Mouse (Mus musculus) limb, embryonic 10.5 days (tissue): ENCODE measurements around the gene Vwc2. TPM values are rescaled to one million over a fixed set of nuclear protein-coding genes. Genes with fewer than 3 reads are reported as not detected.

Experiments
- DNase-seq: peaks from one replicate; pipeline ENCODE4 v3.0.0-alpha.2; 2017; ENCODE audit warnings: low spot score
- H3K27ac ChIP-seq: fragments of 300-500 bp; sonication (generic); 2 replicates; pipeline ENCODE4 v1.5.1; 2016; ENCODE audit warnings: mild to moderate bottlenecking
- H3K27me3 ChIP-seq: fragments of 300-500 bp; sonication (generic); 2 replicates; pipeline ENCODE4 v1.6.1; 2016; ENCODE audit warnings: low read depth, mild to moderate bottlenecking; ENCODE audit not compliant: poor library complexity, severe bottlenecking
- H3K36me3 ChIP-seq: fragments of 300-500 bp; sonication (generic); 2 replicates; pipeline ENCODE4 v1.6.1; 2016; ENCODE audit warnings: mild to moderate bottlenecking, moderate library complexity
- H3K4me1 ChIP-seq: fragments of 300-500 bp; sonication (generic); 2 replicates; pipeline ENCODE4 v1.6.1; 2016
- H3K4me3 ChIP-seq: fragments of 300-500 bp; sonication (generic); 2 replicates; pipeline ENCODE4 v1.5.1; 2016; ENCODE audit warnings: mild to moderate bottlenecking, moderate library complexity
- H3K9me3 ChIP-seq: fragments of 300-500 bp; sonication (generic); replicated peaks from 2 replicates; pipeline ENCODE4 v1.6.1; 2016; ENCODE audit warnings: mild to moderate bottlenecking
- WGBS: fragments of 180-500 bp; shearing (Covaris S2); methylation state at CpG from one replicate; pipeline ENCODE4 v1.1.7; 2016; 5-methylcytosine and 5-hydroxymethylcytosine counted together
- polyA plus RNA-seq: library from polyadenylated mRNA; unstranded; fragments of >200 nt; fragmentation: Nextera tagmentation; extraction: Ambion mirVana; gene quantifications from 2 replicates; pipeline ENCODE4 v1.2.1, GENCODE M21; 2016

Gene Vwc2
- 0.06 TPM in 1 of 2 replicates, not detected in the other for polyA plus RNA-seq

DNA sequence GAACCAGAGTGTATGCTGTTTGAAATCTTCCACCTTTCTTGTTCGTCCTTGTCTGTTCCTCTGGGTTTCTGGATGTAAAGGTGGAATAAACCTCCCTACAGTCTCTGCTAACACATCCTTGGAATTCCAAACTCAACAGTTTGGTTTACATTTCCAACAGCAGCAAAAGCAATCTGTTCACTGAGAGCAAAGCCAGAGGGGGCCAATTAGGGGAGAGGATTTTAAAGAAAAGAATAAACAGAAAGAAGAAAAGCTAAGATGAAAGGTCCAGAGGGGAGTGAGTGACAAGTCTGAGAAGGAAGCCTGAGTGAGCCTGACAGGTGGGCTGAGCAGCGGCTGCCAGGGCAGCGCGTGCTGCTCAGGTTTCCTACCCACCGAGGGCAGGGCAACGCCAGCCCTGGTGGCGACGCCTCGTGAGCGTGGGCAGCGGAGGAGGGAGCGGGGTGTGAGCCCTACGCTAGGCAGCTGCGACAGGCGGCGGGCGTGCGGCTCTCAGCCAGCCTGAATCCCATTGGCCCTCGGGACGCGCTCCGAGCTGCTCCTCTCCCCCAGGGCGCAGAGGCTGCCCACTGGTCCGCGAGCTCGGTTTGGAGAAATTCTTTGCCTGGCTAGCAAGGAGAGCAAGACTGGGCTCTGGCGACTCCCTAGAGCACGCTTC lies at the start of gene Vwc2:
Gene Vwc2, plus strand, starts transcription at position 648 of the 658 bp plus-strand sequence.
- under 1% methylated on average over 26 of the region's 28 CpGs for WGBS
- DNase-seq: no peak
- peak within 1 kb of the TSS; percentile 60 for H3K4me3 ChIP-seq
- H3K27ac ChIP-seq: no peak within 1 kb of the TSS
- peaks cover 26% of the 10 kb centered on the region for H3K4me1 ChIP-seq
- H3K9me3 ChIP-seq: no peaks in the 10 kb centered on the region
- H3K27me3 ChIP-seq: peaks cover 64% of the 10 kb centered on the region
- no peaks in the 10 kb centered on the region for H3K36me3 ChIP-seq

DNA sequence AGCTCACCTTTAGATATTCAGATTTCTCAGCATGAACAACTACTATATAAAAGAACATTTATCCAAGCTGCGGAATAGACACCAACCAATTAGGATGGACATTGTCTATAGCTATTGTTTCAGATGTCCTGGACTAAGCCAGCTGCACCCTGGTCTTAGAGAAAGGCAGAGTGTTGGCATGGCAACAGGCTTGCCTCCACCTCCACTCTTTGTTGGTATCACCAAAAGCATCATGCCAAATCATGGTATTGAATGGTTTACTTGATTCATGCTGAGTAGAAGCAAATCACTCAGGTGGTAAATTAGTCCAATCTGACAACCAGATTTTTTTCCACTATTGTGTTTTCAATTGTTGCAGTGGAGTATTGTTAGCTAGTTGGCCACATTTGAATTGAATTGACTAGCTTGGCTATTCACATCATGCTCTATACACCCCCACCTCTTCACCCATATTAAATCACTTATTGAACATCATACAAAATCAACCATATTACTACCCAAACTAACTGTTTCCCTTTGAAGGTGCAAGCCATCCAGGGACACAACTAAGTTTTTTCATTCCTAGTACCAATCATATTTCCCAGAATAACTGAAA lies 25.8 kb upstream of the Vwc2 start:
- Histone ChIP-seq H3K36me3 (no peaks in the 10 kb centered on the region), H3K27ac (no peak overlapping the region), H3K9me3 (no peaks in the 10 kb centered on the region), H3K27me3 (no peaks in the 10 kb centered on the region), H3K4me3 (no peak overlapping the region), H3K4me1 (no peaks in the 10 kb centered on the region)
- WGBS: 91% methylated on average over 1 of the region's 1 CpGs
- no peak for DNase-seq

DNA sequence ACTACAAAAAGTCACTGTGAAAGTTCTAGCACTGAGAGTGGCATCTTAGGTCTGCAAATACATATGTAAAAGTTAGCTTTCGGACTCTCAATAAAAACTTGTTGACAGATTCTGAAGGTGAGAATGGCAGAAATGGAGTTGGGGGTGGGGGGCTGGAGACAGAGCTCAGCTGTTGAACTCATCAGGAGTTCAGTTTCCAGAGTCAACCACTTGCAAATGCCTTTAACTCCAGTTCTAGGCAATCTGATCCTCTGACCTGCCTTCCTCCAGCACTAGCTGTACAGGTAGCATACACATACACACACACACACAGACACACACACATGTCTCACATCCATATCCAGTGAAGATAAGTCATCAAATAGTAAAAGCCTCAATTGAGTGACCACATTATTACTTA lies 16.4 kb upstream of the Vwc2 start:
- no peak for DNase-seq
- H3K4me1 ChIP-seq: no peaks in the 10 kb centered on the region
- no peaks in the 10 kb centered on the region for H3K27me3 ChIP-seq

DNA sequence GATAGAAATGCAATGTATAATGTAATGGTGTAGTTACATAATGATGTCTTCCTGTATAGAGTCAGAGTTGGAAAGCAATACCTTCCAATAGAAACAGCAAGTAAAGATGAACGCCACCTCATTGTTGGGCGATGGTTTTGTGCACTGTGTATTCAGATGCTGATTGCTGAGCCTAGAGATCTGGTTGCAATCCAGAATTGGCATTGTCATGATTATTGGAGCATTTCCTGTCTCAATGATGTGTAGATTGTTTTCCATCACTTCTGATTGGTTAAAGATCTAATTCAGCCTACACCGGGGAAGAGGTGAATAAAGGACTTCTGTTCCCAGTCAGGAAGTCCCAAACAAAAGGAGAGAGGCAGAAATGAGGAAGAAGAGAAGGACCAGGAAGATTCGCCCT lies 15.7 kb upstream of the Vwc2 start:
- no peaks in the 10 kb centered on the region for H3K36me3 ChIP-seq
- H3K4me1 ChIP-seq: no peaks in the 10 kb centered on the region
- no peak overlapping the region for H3K27ac ChIP-seq
- H3K4me3 ChIP-seq: no peak overlapping the region
- 85% methylated on average over 4 of the region's 4 CpGs for WGBS
- DNase-seq: no peak
- no peaks in the 10 kb centered on the region for H3K9me3 ChIP-seq
- no peaks in the 10 kb centered on the region for H3K27me3 ChIP-seq

More for the DNA sequence above, 16.4 kb upstream of the Vwc2 start:
- no peaks in the 10 kb centered on the region for H3K36me3 ChIP-seq
- H3K27ac ChIP-seq: no peak overlapping the region
- 100% methylated on average over 1 of the region's 1 CpGs for WGBS
- H3K9me3 ChIP-seq: no peaks in the 10 kb centered on the region
- no peak overlapping the region for H3K4me3 ChIP-seq

DNA sequence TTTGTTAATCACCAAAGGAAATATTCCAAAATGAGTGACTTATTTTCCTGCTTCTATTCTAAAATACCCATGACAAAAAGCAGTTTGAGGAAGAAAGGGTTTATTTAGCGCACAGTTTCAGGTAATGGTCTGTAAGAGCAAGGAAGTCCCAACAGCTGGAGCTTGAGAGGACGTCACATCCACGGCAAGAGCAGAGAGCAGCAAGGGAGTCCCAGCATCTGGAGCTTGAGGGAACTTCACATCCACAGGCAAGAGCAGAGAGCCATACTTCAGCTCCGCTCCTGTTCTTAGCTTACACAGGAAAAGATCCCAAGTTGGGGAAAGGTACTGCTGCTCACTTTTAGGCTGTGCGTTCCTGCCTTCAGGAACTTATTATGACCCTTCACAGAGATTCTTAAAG lies 15.0 kb upstream of the Vwc2 start:
- H3K27ac ChIP-seq: no peak overlapping the region
- H3K4me1 ChIP-seq: no peaks in the 10 kb centered on the region
- 88% methylated on average over 5 of the region's 5 CpGs for WGBS

DNA sequence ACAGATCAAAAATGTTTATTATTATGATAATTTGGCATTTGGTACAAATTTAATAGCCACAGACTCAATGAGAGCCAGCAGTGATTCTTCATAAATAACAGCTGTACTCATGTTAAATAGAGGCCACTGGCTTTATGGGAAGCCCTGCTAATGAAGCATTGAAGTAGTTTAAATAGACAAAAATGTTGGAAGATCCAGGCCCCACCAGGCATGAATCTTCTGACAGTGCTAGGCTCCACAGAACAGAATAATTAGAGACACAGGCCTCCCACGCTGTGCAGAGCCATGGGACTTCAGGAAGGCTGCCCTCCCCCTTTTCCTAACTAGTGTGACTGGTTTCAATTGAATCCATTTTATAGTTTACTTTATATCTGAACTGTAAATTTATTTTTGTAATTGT lies 11.8 kb upstream of the Vwc2 start:
- Histone ChIP-seq H3K27me3 (no peaks in the 10 kb centered on the region), H3K4me1 (no peaks in the 10 kb centered on the region), H3K4me3 (no peak overlapping the region), H3K27ac (no peak overlapping the region), H3K36me3 (no peaks in the 10 kb centered on the region), H3K9me3 (no peaks in the 10 kb centered on the region)
- 64% methylated on average over 1 of the region's 1 CpGs for WGBS
- DNase-seq: no peak

More for the DNA sequence above, 15.0 kb upstream of the Vwc2 start:
- Histone ChIP-seq H3K36me3 (no peaks in the 10 kb centered on the region), H3K27me3 (no peaks in the 10 kb centered on the region), H3K4me3 (no peak overlapping the region), H3K9me3 (no peaks in the 10 kb centered on the region)
- DNase-seq: no peak

DNA sequence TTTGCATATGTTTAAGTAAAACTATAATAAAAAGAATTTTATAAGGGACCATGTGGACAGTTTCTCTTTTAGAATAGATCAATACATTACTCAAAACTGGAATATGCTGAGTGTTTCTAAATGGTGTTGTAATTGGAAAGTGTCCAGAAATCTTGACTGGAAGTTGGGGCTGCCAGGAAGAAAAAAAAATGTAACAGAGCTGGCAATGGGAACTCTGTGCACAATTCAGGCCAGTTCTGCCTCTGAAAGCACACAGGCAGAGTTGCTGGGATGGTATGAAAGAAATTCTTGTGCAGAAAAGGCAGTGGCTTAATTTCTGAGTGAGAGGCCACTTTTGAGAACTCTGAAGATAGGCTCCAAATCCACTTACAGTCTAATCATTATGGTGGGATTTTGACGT lies 11.4 kb upstream of the Vwc2 start:
- no peaks in the 10 kb centered on the region for H3K4me1 ChIP-seq
- no peak overlapping the region for H3K27ac ChIP-seq
- no peaks in the 10 kb centered on the region for H3K9me3 ChIP-seq
- DNase-seq: no peak
- H3K36me3 ChIP-seq: no peaks in the 10 kb centered on the region
- H3K27me3 ChIP-seq: no peaks in the 10 kb centered on the region
- H3K4me3 ChIP-seq: no peak overlapping the region
- WGBS: 55% methylated on average over 1 of the region's 1 CpGs

DNA sequence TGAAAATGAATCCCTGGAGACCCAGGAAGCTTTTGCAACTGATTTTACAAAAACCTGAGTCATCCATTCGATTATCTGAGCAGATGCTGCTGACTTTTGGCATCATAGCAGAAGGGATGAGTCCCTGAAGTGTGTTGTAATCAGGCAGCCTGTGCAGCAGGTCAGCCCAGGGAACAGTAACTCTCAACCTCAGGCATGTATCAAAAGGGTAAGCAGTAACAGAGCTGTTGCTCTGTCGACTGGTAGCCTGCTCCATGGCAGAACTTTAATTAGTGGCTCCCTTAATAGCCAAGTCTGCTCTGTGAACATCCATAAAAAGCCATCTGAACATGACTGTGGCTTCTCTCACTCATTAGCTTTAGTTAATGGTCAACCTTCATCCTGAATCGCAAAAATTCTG lies 5.1 kb upstream of the Vwc2 start:
- no peak overlapping the region for H3K4me3 ChIP-seq
- H3K9me3 ChIP-seq: no peaks in the 10 kb centered on the region
- peaks cover 16% of the 10 kb centered on the region for H3K27me3 ChIP-seq
- H3K27ac ChIP-seq: no peak overlapping the region
- H3K4me1 ChIP-seq: peaks cover 3% of the 10 kb centered on the region
- H3K36me3 ChIP-seq: no peaks in the 10 kb centered on the region
- 64% methylated on average over 3 of the region's 3 CpGs for WGBS
- no peak for DNase-seq

DNA sequence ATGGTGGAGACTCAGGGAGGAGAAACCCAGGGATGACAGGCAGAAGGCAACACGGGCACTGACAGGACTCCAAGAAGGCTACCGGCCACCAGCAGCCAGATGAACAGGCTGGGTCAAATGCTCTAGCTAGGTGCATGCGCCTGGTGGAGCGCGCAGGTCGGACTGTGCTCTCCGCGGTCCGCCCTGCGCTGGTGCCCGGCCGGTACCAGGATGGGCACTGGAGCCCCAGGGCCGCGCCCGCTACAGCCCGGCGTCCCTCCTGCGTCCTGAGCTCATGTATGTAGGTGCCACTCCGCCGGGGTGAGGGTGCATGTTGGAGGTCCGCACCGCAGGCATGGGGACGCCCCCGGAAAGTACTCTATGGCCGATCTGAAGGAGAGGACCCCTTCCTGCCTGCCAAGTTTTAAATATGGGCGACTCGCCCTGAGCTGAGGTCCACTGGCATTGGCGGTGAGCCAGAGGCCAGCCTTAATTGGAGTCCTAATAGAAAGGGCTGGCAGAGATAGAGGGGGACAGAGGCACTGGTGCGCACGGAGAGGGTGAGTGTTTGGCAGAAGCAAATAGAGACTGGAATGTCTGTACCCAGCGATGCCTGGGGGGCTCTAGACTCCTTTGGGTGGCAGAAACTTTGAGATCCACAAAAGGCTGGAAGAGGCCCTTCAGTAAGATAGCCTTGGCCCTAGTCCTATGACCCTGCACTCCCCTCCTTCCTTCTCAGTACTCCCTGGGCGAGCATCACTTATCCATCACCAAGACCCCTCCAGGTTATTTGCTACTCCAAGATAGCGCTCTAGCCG lies 409 bp downstream of the Vwc2 start:
- no peak overlapping the region for H3K27ac ChIP-seq
- H3K4me1 ChIP-seq: peaks cover 26% of the 10 kb centered on the region
- H3K36me3 ChIP-seq: no peaks in the 10 kb centered on the region
- peaks cover 64% of the 10 kb centered on the region for H3K27me3 ChIP-seq
- 2% methylated on average over 34 of the region's 34 CpGs for WGBS
- no peaks in the 10 kb centered on the region for H3K9me3 ChIP-seq
- peak; percentile 45 for DNase-seq
- H3K4me3 ChIP-seq: peak overlapping the region; percentile 43

DNA sequence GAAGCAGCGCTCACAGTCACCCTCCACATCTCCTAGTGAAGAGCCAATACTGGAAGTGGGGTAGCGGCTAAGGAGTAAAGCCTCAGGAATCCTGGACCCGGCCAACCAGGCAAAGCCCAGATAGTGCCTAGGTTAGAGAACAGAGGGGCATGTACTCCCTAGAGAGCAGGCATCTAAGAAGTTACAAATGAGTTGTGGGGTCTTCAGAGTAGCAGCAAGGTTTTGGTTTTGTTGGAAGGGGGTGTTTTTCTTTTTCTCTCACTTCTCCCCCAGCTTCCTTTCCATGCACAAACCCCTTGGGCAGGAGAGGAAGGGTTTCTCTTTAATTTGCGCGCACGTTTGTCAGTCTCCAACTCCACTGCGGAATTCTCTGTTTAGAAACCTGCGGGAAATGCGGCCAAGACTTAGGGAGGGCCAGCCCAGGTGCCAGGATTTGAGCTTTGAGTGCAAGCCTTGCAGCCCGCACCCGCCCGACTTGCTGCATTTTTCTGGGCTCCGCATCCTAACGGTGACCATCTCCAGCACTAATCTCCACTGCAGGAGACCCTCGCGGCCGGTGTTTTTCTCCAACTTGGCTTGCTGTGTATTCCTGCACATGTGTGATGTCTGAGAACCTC lies 1.1 kb downstream of the Vwc2 start:
- Histone ChIP-seq H3K4me1 (peaks cover 26% of the 10 kb centered on the region), H3K4me3 (peak overlapping the region; percentile 60), H3K9me3 (no peaks in the 10 kb centered on the region), H3K36me3 (no peaks in the 10 kb centered on the region), H3K27ac (no peak overlapping the region), H3K27me3 (peaks cover 64% of the 10 kb centered on the region)
- 1% methylated on average over 17 of the region's 17 CpGs for WGBS
- DNase-seq: peak; percentile 35

DNA sequence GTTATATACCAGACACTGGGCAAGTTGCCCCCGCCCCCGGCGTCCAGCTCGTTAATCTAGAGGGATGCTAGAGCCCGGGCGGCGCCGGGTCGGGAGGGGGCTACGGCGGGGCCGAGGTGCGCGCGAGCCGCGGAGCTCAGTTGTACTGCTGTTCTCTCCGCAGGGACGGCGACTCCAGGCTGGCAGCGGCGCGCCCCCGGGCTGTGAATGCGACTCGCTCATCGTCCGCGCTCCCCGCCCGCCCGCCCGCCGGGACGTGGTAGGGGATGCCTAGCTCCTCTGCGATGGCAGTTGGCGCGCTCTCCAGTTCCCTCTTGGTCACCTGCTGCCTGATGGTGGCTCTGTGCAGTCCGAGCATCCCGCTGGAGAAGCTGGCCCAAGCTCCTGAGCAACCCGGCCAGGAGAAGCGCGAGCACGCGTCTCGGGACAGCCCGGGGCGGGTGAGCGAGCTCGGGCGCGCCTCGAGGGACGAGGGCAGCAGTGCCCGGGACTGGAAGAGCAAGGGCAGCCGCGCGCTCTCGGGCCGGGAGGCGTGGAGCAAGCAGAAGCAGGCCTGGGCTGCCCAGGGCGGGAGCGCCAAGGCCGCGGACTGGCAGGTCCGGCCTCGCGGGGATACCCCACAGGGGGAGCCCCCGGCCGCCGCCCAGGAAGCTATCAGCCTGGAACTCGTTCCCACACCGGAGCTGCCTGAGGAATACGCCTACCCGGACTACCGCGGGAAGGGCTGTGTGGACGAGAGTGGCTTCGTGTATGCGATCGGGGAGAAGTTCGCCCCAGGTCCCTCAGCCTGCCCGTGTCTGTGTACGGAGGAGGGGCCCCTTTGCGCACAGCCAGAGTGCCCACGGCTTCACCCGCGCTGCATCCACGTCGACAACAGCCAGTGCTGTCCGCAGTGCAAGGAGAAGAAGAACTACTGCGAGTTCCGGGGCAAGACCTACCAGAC lies 1.9 kb downstream of the Vwc2 start:
- Histone ChIP-seq H3K9me3 (no peaks in the 10 kb centered on the region), H3K4me3 (peak overlapping the region; percentile 60), H3K27ac (peak overlapping the region; percentile 42; the same call in 1 of the 2 replicates), H3K27me3 (peaks cover 64% of the 10 kb centered on the region), H3K36me3 (no peaks in the 10 kb centered on the region), H3K4me1 (peaks cover 26% of the 10 kb centered on the region)
- DNase-seq: peak; percentile 69
- under 1% methylated on average over 85 of the region's 93 CpGs for WGBS

DNA sequence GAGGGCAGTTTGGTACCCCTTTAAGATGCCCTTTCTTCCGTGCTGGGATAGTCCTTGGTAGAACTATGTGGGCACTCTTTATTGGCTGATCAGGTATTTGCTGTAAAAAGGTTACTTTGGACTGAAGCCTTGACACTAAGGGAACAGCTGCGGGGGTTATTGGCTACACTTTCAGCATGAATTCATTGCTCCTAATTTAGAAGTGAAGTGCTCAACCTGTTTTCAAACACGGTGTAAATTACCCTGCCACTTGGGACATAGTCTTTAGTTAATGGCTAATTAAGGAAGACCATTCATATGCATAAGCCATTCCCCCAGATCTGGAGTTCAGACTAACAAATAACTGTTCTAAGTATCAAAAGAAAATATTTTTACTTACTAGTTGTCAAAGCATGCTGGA lies 2.7 kb downstream of the Vwc2 start:
- 6% methylated on average over 3 of the region's 3 CpGs for WGBS
- no peak overlapping the region for H3K27ac ChIP-seq
- H3K27me3 ChIP-seq: peaks cover 64% of the 10 kb centered on the region
- no peaks in the 10 kb centered on the region for H3K36me3 ChIP-seq
- H3K4me3 ChIP-seq: no peak overlapping the region
- no peak for DNase-seq
- peaks cover 26% of the 10 kb centered on the region for H3K4me1 ChIP-seq
- no peaks in the 10 kb centered on the region for H3K9me3 ChIP-seq
